Mouse (Mus musculus) R1 (cell line): ENCODE measurements around the gene Tead1.

ENCODE experiments used
- DNase-seq: peaks from one replicate; pipeline ENCODE4 v3.0.0-alpha.2; 2018; ENCODE audit warnings: low read depth, low spot score

Gene Tead1

GRCm38 (mm10) chr7:112856121-112856571 lies 177.0 kb downstream of the Tead1 start:
- no peak for DNase-seq

DNA sequence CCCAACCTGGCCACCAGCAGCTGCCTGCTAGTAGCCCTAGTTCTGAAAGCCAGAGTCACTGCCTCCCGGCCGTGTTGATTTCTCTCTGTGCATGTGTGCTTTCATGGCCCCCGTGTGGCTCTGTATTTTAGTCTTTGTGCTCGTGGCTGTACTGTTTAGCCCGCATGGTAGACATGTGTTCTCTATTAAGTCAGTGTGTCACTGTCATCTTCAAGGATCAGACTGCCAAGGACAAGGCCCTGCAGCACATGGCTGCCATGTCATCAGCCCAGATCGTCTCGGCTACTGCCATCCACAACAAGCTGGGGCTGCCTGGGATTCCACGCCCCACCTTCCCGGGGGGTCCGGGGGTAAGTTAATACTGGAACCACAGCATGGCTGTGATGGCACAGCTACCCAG lies 177.5 kb downstream of the Tead1 start:
- DNase-seq, result no peak

- no peak for DNase-seq
Observed at GRCm38 (mm10) chr7:112859887-112860286, 180.8 kb downstream of the Tead1 start.

GRCm38 (mm10) chr7:112862086-112862485 lies 183.0 kb downstream of the Tead1 start:
- no peak for DNase-seq

DNA sequence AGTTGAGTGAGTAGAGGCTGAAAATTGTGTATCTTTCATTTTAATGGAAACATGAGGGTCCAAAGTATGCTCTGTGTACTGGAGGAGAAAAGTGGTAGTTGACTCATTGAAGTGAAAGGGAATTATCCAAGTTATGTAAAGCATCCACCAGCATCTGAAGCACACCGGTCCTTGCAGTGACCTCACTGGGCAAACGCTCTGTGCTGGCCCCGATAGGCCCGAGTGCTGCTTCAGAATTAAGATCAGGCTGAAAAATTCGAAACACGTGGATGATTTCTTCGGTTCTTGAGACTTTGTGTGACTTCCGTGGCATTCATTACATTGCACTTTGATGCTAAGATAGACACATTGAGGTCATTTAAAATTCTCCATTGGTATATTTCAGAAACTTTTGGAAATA lies 185.1 kb downstream of the Tead1 start:
- no peak for DNase-seq

- peak; percentile 69 for DNase-seq
Observed at GRCm38 (mm10) chr7:112865739-112866138, 186.6 kb downstream of the Tead1 start.

DNA sequence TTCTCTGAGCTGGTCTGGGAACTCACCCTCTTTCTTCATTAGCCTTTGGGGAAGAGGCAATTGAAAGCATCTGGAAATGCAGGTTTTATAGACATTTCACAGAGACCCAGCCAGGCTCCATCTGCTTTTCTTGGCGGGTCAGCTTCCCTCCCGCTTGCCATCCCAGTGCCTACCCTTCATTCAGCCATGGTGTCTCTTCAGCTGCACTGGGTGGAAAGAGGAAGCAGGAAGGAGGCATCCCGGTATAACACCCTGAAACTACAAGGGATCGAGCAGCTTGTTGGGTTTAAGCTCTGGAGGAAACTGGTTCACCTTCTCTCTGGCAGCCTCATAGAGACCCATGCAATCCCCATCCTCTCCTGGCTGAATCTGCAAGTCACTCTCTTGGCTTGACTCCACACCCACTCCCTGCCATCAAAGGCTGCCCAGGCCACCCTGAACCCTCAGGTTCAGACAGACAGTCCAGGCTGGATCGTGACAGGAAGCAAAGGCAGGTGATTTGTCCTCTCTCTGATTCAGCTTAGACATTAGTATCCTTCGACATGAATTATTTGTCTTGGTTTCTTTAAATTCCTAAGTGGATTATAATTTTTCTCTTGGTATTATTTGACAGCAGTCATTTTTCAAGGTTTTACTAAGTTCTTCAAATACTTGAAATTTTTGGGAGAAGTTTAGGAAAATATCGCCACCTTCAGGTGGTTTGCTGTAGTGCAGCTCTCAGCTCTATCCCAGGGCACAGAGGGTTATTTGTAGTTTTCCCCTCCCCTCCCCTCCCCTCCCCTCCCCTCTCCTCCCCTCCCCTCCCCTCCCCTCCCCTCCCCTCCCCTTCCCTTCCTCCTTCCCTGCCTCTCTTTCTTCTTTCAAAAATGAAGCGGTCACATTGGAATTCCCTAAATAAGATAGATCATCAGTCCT lies 189.7 kb downstream of the Tead1 start:
- DNase-seq, result peak; percentile 64

DNA sequence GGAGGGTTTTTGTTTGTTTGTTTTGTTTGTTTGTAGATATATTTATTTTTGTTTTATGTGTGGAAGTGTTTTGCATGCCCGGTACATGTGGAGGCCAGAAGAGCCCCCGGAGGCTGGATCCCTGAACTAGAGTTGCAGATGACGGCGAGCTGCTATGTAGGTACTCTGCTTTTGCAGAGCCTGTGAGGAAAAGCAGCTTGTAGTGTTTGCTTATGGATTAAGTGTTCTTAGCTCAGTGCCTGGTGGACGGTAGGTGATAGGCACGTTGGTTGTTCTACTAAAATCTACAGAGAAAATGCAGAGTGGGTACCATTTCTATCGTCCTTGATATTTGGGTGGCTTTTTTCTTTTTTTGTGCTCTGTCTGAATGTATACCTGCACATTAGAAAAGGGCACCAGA lies 192.6 kb downstream of the Tead1 start:
- DNase-seq, result no peak

- DNase-seq, result no peak
Observed at GRCm38 (mm10) chr7:112872435-112873196, 193.5 kb downstream of the Tead1 start.

- no peak for DNase-seq
Observed at GRCm38 (mm10) chr7:112876128-112876527, 197.0 kb downstream of the Tead1 start.

DNA sequence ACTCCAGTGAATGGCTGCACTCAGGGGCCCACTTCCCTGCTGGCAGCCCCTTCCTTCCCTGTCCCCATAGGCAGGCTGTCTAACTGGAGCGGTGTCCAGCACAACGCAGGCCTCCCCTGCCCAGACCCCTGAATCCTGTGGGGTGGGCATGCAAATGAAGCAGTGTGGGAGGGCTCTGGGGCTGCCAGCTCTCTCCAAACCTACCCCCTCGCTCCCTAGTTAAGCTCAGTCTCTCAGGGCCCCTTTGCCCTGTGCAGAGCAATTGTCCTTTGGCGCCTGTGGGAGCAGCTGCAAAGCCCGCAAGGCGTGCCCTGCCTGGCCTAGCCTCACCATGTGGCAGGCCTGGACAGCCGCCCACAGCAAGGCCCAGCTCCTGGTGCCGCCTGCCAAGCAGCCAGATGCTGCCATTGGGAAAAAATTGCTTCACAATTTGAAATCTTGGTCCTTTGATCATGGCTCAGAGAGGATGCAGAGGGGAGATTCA lies 204.7 kb downstream of the Tead1 start:
- no peak for DNase-seq

DNA sequence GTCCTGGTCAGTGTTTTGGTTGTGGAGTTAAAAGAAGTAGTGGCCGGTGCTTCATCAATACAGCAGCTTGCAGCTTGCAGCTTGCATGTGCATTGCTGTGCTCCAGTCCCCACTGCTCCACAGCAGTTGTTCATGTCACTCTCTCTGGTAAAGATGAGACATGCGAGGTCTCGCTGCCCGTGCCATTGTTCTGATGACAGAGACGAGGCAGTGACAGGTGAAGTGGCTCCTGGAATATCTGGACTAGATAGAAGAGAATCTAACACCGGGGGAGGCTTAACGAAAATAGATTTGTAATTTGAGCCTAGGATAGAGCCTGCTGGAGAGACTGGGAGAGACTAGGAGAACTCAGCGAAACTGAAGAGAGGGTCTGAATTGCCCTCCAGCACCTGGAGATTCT lies 206.4 kb downstream of the Tead1 start:
- no peak for DNase-seq

GRCm38 (mm10) chr7:112891883-112892282 lies 212.8 kb downstream of the Tead1 start:
- DNase-seq, result no peak

DNA sequence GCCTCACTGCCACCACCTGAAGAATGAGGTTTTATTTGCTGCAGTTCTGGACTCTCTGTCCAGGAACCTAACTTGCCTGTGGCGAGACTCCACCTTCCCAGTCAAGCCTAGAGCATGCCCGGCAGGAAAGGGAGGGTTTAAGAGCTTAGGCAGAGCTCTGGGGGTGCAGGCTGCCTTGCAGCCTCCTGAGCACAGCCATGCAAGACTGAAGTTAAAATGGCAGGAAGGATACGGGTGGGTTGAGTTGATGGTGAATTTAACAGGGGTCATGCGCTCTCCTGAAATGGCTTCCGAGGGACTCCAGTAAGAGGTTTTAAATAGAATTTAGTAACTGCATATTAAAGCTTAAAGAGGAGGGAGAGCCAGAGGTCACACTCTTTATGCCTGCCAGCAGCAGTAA lies 213.5 kb downstream of the Tead1 start:
- peak; percentile 45 for DNase-seq

GRCm38 (mm10) chr7:112896363-112896762 lies 217.2 kb downstream of the Tead1 start:
- DNase-seq, result no peak

DNA sequence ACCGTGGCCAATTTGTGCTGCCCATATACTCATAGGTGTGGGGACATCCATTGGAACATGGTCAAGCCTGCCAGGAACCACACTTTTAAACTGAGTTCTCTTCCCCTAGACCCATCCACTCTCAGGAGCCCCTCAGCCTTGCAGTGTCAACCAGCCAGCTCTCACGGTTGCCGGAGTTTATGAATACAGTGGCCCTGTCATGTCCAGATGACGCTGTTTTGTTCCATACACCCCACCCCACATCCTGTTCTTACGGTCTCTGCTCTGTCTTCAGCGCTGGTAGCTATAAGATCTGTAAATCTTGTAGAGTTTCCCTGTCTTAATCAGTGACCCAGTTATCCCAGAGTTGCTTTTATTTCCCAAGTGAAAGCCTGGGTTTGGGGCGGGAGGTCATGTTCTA lies 222.6 kb downstream of the Tead1 start:
- DNase-seq, result no peak

DNA sequence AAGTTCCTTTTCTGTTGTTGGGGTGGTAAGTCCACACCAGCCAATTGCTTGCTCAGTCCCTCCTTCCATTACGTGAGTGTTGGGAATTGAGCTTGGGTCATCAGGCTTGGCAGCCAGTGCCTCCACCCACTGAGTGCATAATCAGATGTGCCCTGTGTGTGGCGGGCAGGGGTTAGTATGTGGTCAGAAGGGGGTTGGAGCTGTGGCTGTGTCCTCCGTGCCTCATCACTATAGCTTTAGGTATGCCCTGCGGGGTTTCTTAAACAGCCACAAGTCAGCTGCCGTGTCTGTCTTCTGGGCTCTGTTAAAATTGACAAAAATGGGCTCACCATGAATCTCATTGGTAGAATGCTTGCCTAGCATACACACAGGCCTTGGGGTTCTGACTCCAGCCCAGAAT lies 227.7 kb downstream of the Tead1 start:
- no peak for DNase-seq

DNA sequence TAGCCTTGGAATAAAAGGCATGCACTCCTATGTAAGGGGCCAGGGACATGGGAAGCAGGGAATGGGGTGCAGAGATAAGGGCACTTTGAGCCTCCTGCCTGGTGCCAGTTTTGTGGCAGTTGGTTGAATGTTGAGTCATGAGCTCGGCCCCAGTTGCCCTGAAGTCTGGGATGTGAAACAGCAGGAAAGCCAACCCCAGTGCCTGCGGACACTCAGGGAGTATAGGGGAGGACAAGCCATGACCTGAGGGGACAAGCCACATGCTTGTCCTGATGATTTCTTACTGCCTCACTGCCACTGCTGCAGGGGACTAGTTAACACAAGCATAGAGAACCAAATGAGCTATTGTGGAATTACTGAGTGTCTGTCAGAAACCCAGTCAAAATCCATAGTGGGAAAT lies 228.3 kb downstream of the Tead1 start:
- DNase-seq, result no peak

DNA sequence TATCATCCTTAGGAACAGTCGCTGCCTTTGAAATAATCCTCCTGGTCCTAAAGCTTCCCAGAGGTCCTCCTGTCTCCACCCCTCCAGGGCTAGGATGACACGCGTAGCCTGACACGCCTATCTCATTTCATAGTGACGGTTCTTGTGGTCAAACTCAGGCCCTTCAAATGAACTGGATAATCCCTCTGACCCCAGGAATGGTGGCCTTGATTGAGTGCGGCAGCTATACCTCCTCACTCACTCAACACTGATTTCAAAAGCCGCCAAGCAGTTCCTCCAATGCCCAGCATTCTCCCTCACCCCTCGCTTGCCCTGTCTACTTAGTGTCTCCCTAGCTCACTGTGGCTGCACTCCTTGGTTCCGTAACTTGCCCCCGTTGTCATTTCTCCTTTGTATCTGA lies 230.0 kb downstream of the Tead1 start:
- no peak for DNase-seq

DNA sequence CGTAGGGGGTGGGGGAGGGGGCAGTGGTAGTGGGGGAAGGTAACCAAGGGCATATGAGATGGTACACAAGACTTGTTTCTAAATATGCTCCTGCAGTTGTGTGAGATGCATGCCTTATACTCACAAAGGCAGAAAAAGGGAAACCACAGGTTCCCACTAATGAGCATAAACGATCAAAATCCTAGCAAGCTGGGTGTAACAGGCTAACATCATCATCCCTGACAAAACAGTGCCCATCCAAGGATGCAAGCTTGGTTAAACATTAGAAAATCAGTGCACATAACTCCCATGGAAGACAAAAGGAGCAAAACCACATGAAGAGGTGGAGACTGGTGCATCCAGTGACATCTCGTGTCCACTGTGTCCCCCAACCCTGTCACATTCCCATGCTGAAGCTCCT lies 233.9 kb downstream of the Tead1 start:
- DNase-seq, result no peak

DNA sequence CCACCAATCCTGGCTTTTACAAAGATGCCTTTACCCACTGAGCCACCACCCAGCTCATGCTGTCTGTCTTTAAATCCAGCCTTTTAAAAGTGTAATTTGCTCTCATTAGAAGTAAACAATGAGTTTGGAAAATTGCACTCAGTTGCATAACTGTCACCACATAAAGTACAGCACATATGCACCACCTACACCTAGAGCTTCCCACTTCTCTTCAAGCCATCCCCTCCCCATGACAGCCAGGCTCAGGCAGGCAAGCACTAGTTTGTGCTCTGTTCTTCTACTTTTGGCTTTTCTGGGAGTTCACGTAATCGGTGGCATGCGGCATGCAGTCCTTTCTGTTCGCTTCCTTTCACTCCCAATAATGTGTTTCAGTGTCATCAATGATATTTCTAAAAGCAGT lies 236.5 kb downstream of the Tead1 start:
- no peak for DNase-seq

DNA sequence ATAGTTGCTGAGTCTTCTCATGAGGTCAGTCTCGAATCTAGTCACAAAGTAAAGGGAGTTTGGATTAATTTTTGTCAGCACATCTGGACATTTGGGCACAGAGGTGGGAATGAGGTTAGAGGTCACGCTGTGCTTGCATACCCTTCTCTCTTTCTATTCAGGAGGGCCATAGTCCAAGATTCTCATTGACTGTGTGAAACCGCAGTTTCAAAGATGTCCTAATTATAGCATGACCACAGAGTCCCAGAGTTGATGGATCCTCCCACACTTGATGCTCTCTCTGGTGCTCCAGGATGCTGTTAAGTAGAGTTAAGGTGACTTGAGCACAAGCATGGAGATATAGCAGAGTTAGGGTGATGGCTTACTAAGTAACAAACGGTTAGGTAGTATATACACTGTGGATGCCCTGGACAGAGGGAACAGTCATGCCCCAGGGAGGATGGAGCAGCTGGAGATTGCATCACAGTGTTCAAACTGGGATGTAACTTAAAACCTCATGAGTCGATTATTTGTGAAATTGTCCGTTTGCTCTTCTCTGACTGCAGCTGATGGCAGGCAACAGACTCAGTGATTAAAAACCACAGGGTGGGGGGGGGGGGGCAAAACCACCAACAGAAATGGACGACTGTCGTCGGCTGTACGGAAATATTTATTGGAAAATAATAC lies 238.6 kb downstream of the Tead1 start:
- no peak for DNase-seq
